Mouse (Mus musculus) kidney, adult 18-20 months (tissue): ENCODE results near the gene Mcts1.

Source experiments
- DNase-seq: peaks from one replicate; pipeline ENCODE4 v3.0.0; 2021

Mcts1 gene

GRCm38 (mm10) chrX:38600177-38600994 lies at the start of gene Mcts1:
Gene Mcts1, plus strand, starts transcription at chrX:38600578.
- DNase-seq: peak; percentile 73

- no peak for DNase-seq
These were observed 47.1 kb upstream of the Mcts1 start for GRCm38 (mm10) chrX:38553255-38553654.

GRCm38 (mm10) chrX:38563941-38564541 lies 36.3 kb upstream of the Mcts1 start:
- DNase-seq: peak; percentile 40

- DNase-seq: peak; percentile 91
These were observed 35.7 kb upstream of the Mcts1 start for GRCm38 (mm10) chrX:38564542-38565175.

- no peak for DNase-seq
These were observed 35.2 kb upstream of the Mcts1 start for GRCm38 (mm10) chrX:38565176-38565542.

- DNase-seq: no peak
These were observed 33.7 kb upstream of the Mcts1 start for GRCm38 (mm10) chrX:38566521-38567205.

- DNase-seq: no peak
These were observed 24.3 kb upstream of the Mcts1 start, which contains the start of gene Cul4b for GRCm38 (mm10) chrX:38576078-38576477. Gene Cul4b, minus strand, starts transcription at chrX:38576196.

GRCm38 (mm10) chrX:38581140-38581539 lies 19.2 kb upstream of the Mcts1 start:
- no peak for DNase-seq

GRCm38 (mm10) chrX:38583261-38583660 lies 17.1 kb upstream of the Mcts1 start:
- DNase-seq: no peak

- DNase-seq: peak; percentile 33
These were observed 10.6 kb upstream of the Mcts1 start for GRCm38 (mm10) chrX:38589827-38590226.

GRCm38 (mm10) chrX:38591749-38592148 lies 8.6 kb upstream of the Mcts1 start:
- DNase-seq: no peak

- DNase-seq: no peak
These were observed 7.0 kb upstream of the Mcts1 start for GRCm38 (mm10) chrX:38593180-38593889.

- DNase-seq: no peak
These were observed 604 bp downstream of the Mcts1 start for GRCm38 (mm10) chrX:38600995-38601369.

- peak; percentile 92 for DNase-seq
These were observed 34.6 kb downstream of the Mcts1 start, which contains the start of gene C1galt1c1 for GRCm38 (mm10) chrX:38634801-38635637. Gene C1galt1c1, minus strand, starts transcription at chrX:38635087.

- no peak for DNase-seq
These were observed 35.2 kb downstream of the Mcts1 start for GRCm38 (mm10) chrX:38635638-38635931.

- DNase-seq: no peak
These were observed 41.1 kb downstream of the Mcts1 start for GRCm38 (mm10) chrX:38641435-38641834.

GRCm38 (mm10) chrX:38642183-38642582 lies 41.8 kb downstream of the Mcts1 start:
- no peak for DNase-seq

GRCm38 (mm10) chrX:38650404-38651039 lies 50.1 kb downstream of the Mcts1 start:
- DNase-seq: no peak

- no peak for DNase-seq
These were observed 50.8 kb downstream of the Mcts1 start for GRCm38 (mm10) chrX:38651167-38651566.

- DNase-seq: no peak
These were observed 52.8 kb downstream of the Mcts1 start for GRCm38 (mm10) chrX:38653181-38653580.

GRCm38 (mm10) chrX:38654681-38655080 lies 54.3 kb downstream of the Mcts1 start:
- DNase-seq: no peak
